ENCODE assay signal across 8 mouse cellular contexts in the genomic region with DNA sequence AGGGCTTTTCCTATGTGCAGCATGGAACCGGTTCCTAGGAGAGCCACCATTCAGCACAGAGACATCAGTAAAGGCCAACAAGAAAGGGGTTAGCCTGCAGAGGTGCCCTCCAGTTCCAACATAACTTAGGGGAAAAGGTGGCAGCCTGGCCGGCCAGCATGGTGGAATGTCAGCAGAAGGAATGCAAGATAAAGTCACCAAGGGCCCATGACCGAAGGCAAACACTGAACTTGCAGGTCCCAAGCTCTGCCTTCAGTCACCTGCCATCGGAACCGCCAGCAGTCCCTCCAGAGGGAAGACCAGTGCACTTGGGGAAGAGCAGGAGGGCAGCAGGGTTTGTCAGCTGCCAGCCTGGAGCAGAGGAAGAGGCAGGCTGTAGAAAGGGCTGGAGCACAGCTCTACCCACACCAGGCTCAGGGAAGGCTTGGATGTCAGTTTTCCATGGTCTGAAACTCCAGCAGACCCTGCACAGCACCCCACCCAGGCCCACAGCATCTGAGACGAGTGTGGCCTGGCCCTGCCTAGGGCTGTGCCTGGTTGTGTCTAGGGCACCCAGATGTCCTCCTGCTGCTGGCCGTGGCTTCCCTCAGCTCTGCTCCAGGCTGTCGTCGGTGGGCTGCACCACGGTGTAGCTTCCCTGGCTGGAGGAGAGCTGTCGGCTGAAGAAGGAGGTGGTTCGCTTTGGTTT. TPM values are rescaled to one million over a fixed set of nuclear protein-coding genes. Genes with fewer than 3 reads are reported as not detected.
DNase-seq lines count a peak whose midpoint lies in the region; ATAC-seq and TF ChIP-seq lines count a peak whose summit lies in the region.

No protein-coding gene starts in this region.

- H3K9ac ChIP-seq in forebrain, postnatal 0 days, result no peak overlapping the region
- H3K9ac ChIP-seq in lung, embryonic 14.5 days, result no peak overlapping the region; the same call in 1 of the 2 replicates
- peak overlapping the region; percentile 77 for H3K9ac ChIP-seq in heart, embryonic 13.5 days
- H3K9ac ChIP-seq in liver, postnatal 0 days (replicated peaks), result peak overlapping the region; percentile 21; the same call in 1 of the 2 replicates

- no peak for DNase-seq in forebrain, embryonic 10.5 days (ENCODE audit: extremely low spot score, low spot score)
- no peak for DNase-seq in forebrain, postnatal 0 days
- no peak for DNase-seq in lung, embryonic 14.5 days
- no peak for DNase-seq in lung, postnatal 36 days
- no peak for DNase-seq in liver, postnatal 0 days
- no peak for DNase-seq in frontal cortex, postnatal 36 days (ENCODE audit: low spot score in 2 of 2)
- no peak for DNase-seq in right cerebral cortex, adult 18-20 months

- peaks cover 60% of the 10 kb centered on the region for H3K36me3 ChIP-seq in forebrain, embryonic 10.5 days (replicated peaks)
- peaks cover 8% of the 10 kb centered on the region; the same call in 1 of the 2 replicates for H3K36me3 ChIP-seq in forebrain, postnatal 0 days (ENCODE audit: insufficient read depth)
- peaks cover 51% of the 10 kb centered on the region for H3K36me3 ChIP-seq in lung, embryonic 14.5 days (ENCODE audit: insufficient read depth)
- H3K36me3 ChIP-seq in heart, embryonic 13.5 days, result peaks cover 60% of the 10 kb centered on the region
- H3K36me3 ChIP-seq in liver, postnatal 0 days (replicated peaks; ENCODE audit: insufficient read depth, low read length), result peaks cover 19% of the 10 kb centered on the region; the same call in 1 of the 2 replicates

- no peaks in the 10 kb centered on the region for H3K27me3 ChIP-seq in forebrain, embryonic 10.5 days (ENCODE audit: poor library complexity, severe bottlenecking)
- H3K27me3 ChIP-seq in forebrain, postnatal 0 days (ENCODE audit: insufficient read depth, low read length), result no peaks in the 10 kb centered on the region
- no peaks in the 10 kb centered on the region for H3K27me3 ChIP-seq in lung, embryonic 14.5 days (ENCODE audit: insufficient read depth, low read length)
- no peaks in the 10 kb centered on the region for H3K27me3 ChIP-seq in heart, embryonic 13.5 days (replicated peaks)
- no peaks in the 10 kb centered on the region for H3K27me3 ChIP-seq in liver, postnatal 0 days (ENCODE audit: insufficient read depth, low read length)

- no peak for TF ChIP-seq EP300 in liver, postnatal 0 days (IDR thresholded peaks at IDR 0.05; ENCODE audit: low read depth)

- H3K9me3 ChIP-seq in forebrain, embryonic 10.5 days, result no peaks in the 10 kb centered on the region
- no peaks in the 10 kb centered on the region for H3K9me3 ChIP-seq in forebrain, postnatal 0 days (ENCODE audit: low read length)
- H3K9me3 ChIP-seq in lung, embryonic 14.5 days (ENCODE audit: low read depth, low read length), result no peaks in the 10 kb centered on the region
- H3K9me3 ChIP-seq in heart, embryonic 13.5 days, result no peaks in the 10 kb centered on the region
- H3K9me3 ChIP-seq in liver, postnatal 0 days (ENCODE audit: low read length), result no peaks in the 10 kb centered on the region

- no peak overlapping the region for H3K4me2 ChIP-seq in forebrain, postnatal 0 days (ENCODE audit: low read depth)
- no peak overlapping the region for H3K4me2 ChIP-seq in lung, embryonic 14.5 days
- H3K4me2 ChIP-seq in heart, embryonic 13.5 days, result peak overlapping the region; percentile 80
- no peak overlapping the region for H3K4me2 ChIP-seq in liver, postnatal 0 days (ENCODE audit: low read depth, low read length)

- 0 out of 2 replicates have a peak overlapping the region, but pooled peaks have one; percentile 0 for H3K4me3 ChIP-seq in forebrain, embryonic 10.5 days
- no peak overlapping the region for H3K4me3 ChIP-seq in forebrain, postnatal 0 days (ENCODE audit: low read depth, low read length)
- no peak overlapping the region for H3K4me3 ChIP-seq in lung, embryonic 14.5 days (ENCODE audit: low read depth, low read length)
- 0 out of 2 replicates have a peak overlapping the region, but pooled peaks have one; percentile 5 for H3K4me3 ChIP-seq in heart, embryonic 13.5 days
- no peak overlapping the region for H3K4me3 ChIP-seq in liver, postnatal 0 days (ENCODE audit: low read depth, low read length)

- no peak for TF ChIP-seq CTCF in forebrain, postnatal 0 days (IDR thresholded peaks at IDR 0.05; ENCODE audit: low read depth)
- no peak for TF ChIP-seq CTCF in lung, embryonic 14.5 days (IDR thresholded peaks at IDR 0.05; ENCODE audit: low read depth)
- TF ChIP-seq CTCF in liver, postnatal 0 days (IDR thresholded peaks at IDR 0.05; ENCODE audit: low read depth), result no peak

- 0 out of 2 replicates have a peak overlapping the region, but pooled peaks have one; percentile 44 for H3K27ac ChIP-seq in forebrain, embryonic 10.5 days
- no peak overlapping the region for H3K27ac ChIP-seq in forebrain, postnatal 0 days (ENCODE audit: low read depth, low read length)
- peak overlapping the region; percentile 42; the same call in 1 of the 2 replicates for H3K27ac ChIP-seq in lung, embryonic 14.5 days (ENCODE audit: low read depth)
- peak overlapping the region; percentile 88 for H3K27ac ChIP-seq in heart, embryonic 13.5 days (replicated peaks)
- no peak overlapping the region for H3K27ac ChIP-seq in liver, postnatal 0 days (ENCODE audit: low read depth)

- no peak for ATAC-seq in forebrain, postnatal 0 days
- ATAC-seq in lung, embryonic 14.5 days (ENCODE audit: insufficient read depth), result no peak
- ATAC-seq in heart, embryonic 13.5 days (ENCODE audit: extremely low read depth, insufficient number of reproducible peaks, low FRiP score, low TSS enrichment), result no peak
- ATAC-seq in liver, postnatal 0 days, result no peak

- peaks cover 46% of the 10 kb centered on the region for H3K4me1 ChIP-seq in forebrain, embryonic 10.5 days
- H3K4me1 ChIP-seq in forebrain, postnatal 0 days (ENCODE audit: insufficient read depth), result peaks cover 16% of the 10 kb centered on the region
- H3K4me1 ChIP-seq in lung, embryonic 14.5 days (ENCODE audit: insufficient read depth), result peaks cover 28% of the 10 kb centered on the region
- H3K4me1 ChIP-seq in heart, embryonic 13.5 days, result peaks cover 60% of the 10 kb centered on the region
- H3K4me1 ChIP-seq in liver, postnatal 0 days (ENCODE audit: insufficient read depth), result peaks cover 42% of the 10 kb centered on the region

- 89% methylated on average over 12 of the region's 12 CpGs for WGBS in forebrain, embryonic 10.5 days
- 90% methylated on average over 12 of the region's 12 CpGs for WGBS in forebrain, postnatal 0 days
- WGBS in lung, embryonic 14.5 days, result 71% methylated on average over 12 of the region's 12 CpGs
- 41% methylated on average over 12 of the region's 12 CpGs for WGBS in heart, embryonic 13.5 days
- 84% methylated on average over 12 of the region's 12 CpGs for WGBS in liver, postnatal 0 days (ENCODE audit: insufficient replicate concordance)

RNA-seq across cellular contexts. Expression of gene Frmd8, which starts 22.9 kb away (rescaled TPM):
- polyA plus RNA-seq in forebrain, embryonic 10.5 days (2016; fragmentation: Nextera tagmentation; extraction: Ambion mirVana), result 36.9 and 40.6 TPM in 2 replicates
- total RNA-seq in forebrain, postnatal 0 days (2014; rRNA removed), result 8.5 and 13.3 TPM in 2 replicates
- polyA plus RNA-seq in forebrain, postnatal 0 days (2015; fragmentation: Nextera tagmentation; extraction: Ambion mirVana), result 9.0 and 10.3 TPM in 2 replicates
- polyA plus RNA-seq in lung, embryonic 14.5 days (2014; fragmentation: Nextera tagmentation; extraction: Ambion mirVana), result 37.9 and 42.2 TPM in 2 replicates
- polyA plus RNA-seq in heart, embryonic 13.5 days (2015; fragmentation: Nextera tagmentation; extraction: Ambion mirVana), result 27.4 and 29.0 TPM in 2 replicates
- polyA plus RNA-seq in liver, postnatal 0 days (2015; fragmentation: Nextera tagmentation; extraction: Ambion mirVana), result 8.5 and 9.0 TPM in 2 replicates

RNA-seq across cellular contexts. Expression of gene Slc25a45, which starts 25.4 kb away (rescaled TPM):
- polyA plus RNA-seq in forebrain, embryonic 10.5 days (2016; fragmentation: Nextera tagmentation; extraction: Ambion mirVana), result 1.5 and 2.0 TPM in 2 replicates
- 2.2 and 2.6 TPM in 2 replicates for total RNA-seq in forebrain, postnatal 0 days (2014; rRNA removed)
- 2.0 and 2.9 TPM in 2 replicates for polyA plus RNA-seq in forebrain, postnatal 0 days (2015; fragmentation: Nextera tagmentation; extraction: Ambion mirVana)
- 2.4 TPM in 2 replicates for polyA plus RNA-seq in lung, embryonic 14.5 days (2014; fragmentation: Nextera tagmentation; extraction: Ambion mirVana)
- 3.7 and 4.2 TPM in 2 replicates for polyA plus RNA-seq in heart, embryonic 13.5 days (2015; fragmentation: Nextera tagmentation; extraction: Ambion mirVana)
- 8.4 and 9.1 TPM in 2 replicates for polyA plus RNA-seq in liver, postnatal 0 days (2015; fragmentation: Nextera tagmentation; extraction: Ambion mirVana)

RNA-seq across cellular contexts. Expression of gene Tigd3, which starts 41.8 kb away (rescaled TPM):
- 9.0 and 9.1 TPM in 2 replicates for polyA plus RNA-seq in forebrain, embryonic 10.5 days (2016; fragmentation: Nextera tagmentation; extraction: Ambion mirVana)
- total RNA-seq in forebrain, postnatal 0 days (2014; rRNA removed), result 9.9 and 14.2 TPM in 2 replicates
- polyA plus RNA-seq in forebrain, postnatal 0 days (2015; fragmentation: Nextera tagmentation; extraction: Ambion mirVana), result 8.6 and 10.2 TPM in 2 replicates
- polyA plus RNA-seq in lung, embryonic 14.5 days (2014; fragmentation: Nextera tagmentation; extraction: Ambion mirVana), result 2.7 and 3.8 TPM in 2 replicates
- 1.9 and 2.0 TPM in 2 replicates for polyA plus RNA-seq in heart, embryonic 13.5 days (2015; fragmentation: Nextera tagmentation; extraction: Ambion mirVana)
- polyA plus RNA-seq in liver, postnatal 0 days (2015; fragmentation: Nextera tagmentation; extraction: Ambion mirVana), result 1.5 and 1.7 TPM in 2 replicates

Comparison
In these comparisons a context has a peak if more than half of its experiments do, and no peak if none do; other contexts are left out.
1. H3K27ac ChIP-seq: peak in forebrain, embryonic 10.5 days (single experiment), lung, embryonic 14.5 days (single experiment) and heart, embryonic 13.5 days (single experiment); none in forebrain, postnatal 0 days (single experiment) and liver, postnatal 0 days (single experiment).
2. H3K4me3 ChIP-seq: peak in forebrain, embryonic 10.5 days (single experiment) and heart, embryonic 13.5 days (single experiment); none in forebrain, postnatal 0 days (single experiment), lung, embryonic 14.5 days (single experiment) and liver, postnatal 0 days (single experiment).
3. H3K9ac ChIP-seq: peak in heart, embryonic 13.5 days (single experiment) and liver, postnatal 0 days (single experiment); none in forebrain, postnatal 0 days (single experiment) and lung, embryonic 14.5 days (single experiment).